23 mouse cellular contexts compared by ENCODE assay signal in genomic region chr7:19763829-19764477, GRCm38 (mm10). TPM values are rescaled to one million over a fixed set of nuclear protein-coding genes. Genes with fewer than 3 reads are reported as not detected.
DNase-seq lines count a peak whose midpoint lies in the region; ATAC-seq and TF ChIP-seq lines count a peak whose summit lies in the region.
"Had no signal": no experiment of that assay in that cellular context is flagged by ENCODE, and none has a peak within 500 bp of the region (broad histone marks: within the 10 kb centered on the region; RNA-seq: fewer than 3 reads in every experiment).

No protein-coding gene starts in this region.

- H3K36me3 ChIP-seq in heart, adult 2 months (ENCODE audit: control insufficient read depth, insufficient read depth, low read length), result peaks cover 15% of the 10 kb centered on the region
- peaks cover 68% of the 10 kb centered on the region for H3K36me3 ChIP-seq in heart, embryonic 10.5 days
- H3K36me3 ChIP-seq in kidney, embryonic 16.5 days (ENCODE audit: insufficient read depth, low read length), result peaks cover 53% of the 10 kb centered on the region
- H3K36me3 ChIP-seq in hindbrain, embryonic 13.5 days, result no peaks in the 10 kb centered on the region
- H3K36me3 ChIP-seq: forebrain, embryonic 15.5 days; midbrain, embryonic 12.5 days had no signal

- no peaks in the 10 kb centered on the region; the same call in 1 of the 2 replicates for H3K79me2 ChIP-seq in heart, adult 2 months (replicated peaks; ENCODE audit: control insufficient read depth, insufficient read depth, low read length)

- H3K9me3 ChIP-seq in heart, embryonic 10.5 days, result no peaks in the 10 kb centered on the region
- no peaks in the 10 kb centered on the region for H3K9me3 ChIP-seq in kidney, embryonic 16.5 days (ENCODE audit: low read length)
- no peaks in the 10 kb centered on the region for H3K9me3 ChIP-seq in hindbrain, embryonic 13.5 days
- H3K9me3 ChIP-seq: forebrain, embryonic 15.5 days; lung, embryonic 15.5 days; midbrain, embryonic 12.5 days had no signal

- no peak for TF ChIP-seq CTCF in heart, adult 2 months (IDR thresholded peaks at IDR 0.05)

- TF ChIP-seq POLR2A in heart, adult 2 months (IDR thresholded peaks at IDR 0.05; ENCODE audit: insufficient read depth, low read depth, low read length), result no peak

- peak; percentile 52 to 67 for DNase-seq in heart, adult 2 months
- DNase-seq in heart, embryonic 10.5 days (ENCODE audit: low spot score), result no peak
- peak; percentile 44 to 73 for DNase-seq in kidney, postnatal 36 days
- DNase-seq in lung, postnatal 10 days, result peak; percentile 47
- peak; percentile 58 for DNase-seq in yolk sac, embryonic 10.5 days (ENCODE audit: low spot score)
- no peak for DNase-seq in cerebellum, postnatal 14 days
- DNase-seq: cerebellum, postnatal 10 days; left cerebral cortex, postnatal 4 days; retina, postnatal 1 day; thymus, postnatal 4 days had no signal

- H3K9ac ChIP-seq in heart, adult 2 months (ENCODE audit: low read depth, low read length), result no peak overlapping the region
- H3K9ac ChIP-seq in kidney, embryonic 16.5 days (replicated peaks; ENCODE audit: low read length), result no peak overlapping the region
- no peak overlapping the region for H3K9ac ChIP-seq in hindbrain, embryonic 13.5 days
- H3K9ac ChIP-seq: forebrain, embryonic 15.5 days; lung, embryonic 15.5 days; midbrain, embryonic 12.5 days had no signal

- H3K4me2 ChIP-seq in kidney, embryonic 16.5 days (replicated peaks; ENCODE audit: low read depth, low read length), result no peak overlapping the region
- no peak overlapping the region for H3K4me2 ChIP-seq in hindbrain, embryonic 13.5 days
- H3K4me2 ChIP-seq: forebrain, embryonic 15.5 days; lung, embryonic 15.5 days; midbrain, embryonic 12.5 days had no signal

- peak; percentile 70; the same call in 1 of the 2 replicates for TF ChIP-seq EP300 in heart, adult 2 months (IDR thresholded peaks at IDR 0.05; ENCODE audit: insufficient read depth, low read depth, low read length)

- H3K27ac ChIP-seq in heart, adult 2 months, result peak overlapping the region; percentile 69
- no peak overlapping the region for H3K27ac ChIP-seq in heart, embryonic 10.5 days
- H3K27ac ChIP-seq in kidney, embryonic 16.5 days (ENCODE audit: low read length), result no peak overlapping the region
- no peak overlapping the region for H3K27ac ChIP-seq in hindbrain, embryonic 13.5 days
- H3K27ac ChIP-seq: forebrain, embryonic 15.5 days; hindbrain, postnatal 0 days; lung, embryonic 15.5 days; midbrain, embryonic 12.5 days had no signal

- no peak for ATAC-seq in kidney, embryonic 16.5 days (ENCODE audit: low FRiP score, low TSS enrichment)
- ATAC-seq in hindbrain, embryonic 13.5 days (ENCODE audit: low FRiP score), result no peak
- ATAC-seq: forebrain, embryonic 15.5 days; hindbrain, postnatal 0 days; Patski had no signal

- peaks cover 17% of the 10 kb centered on the region for H3K4me1 ChIP-seq in heart, adult 2 months (ENCODE audit: control insufficient read depth, insufficient read depth, low read length)
- H3K4me1 ChIP-seq in heart, embryonic 10.5 days, result peaks cover 39% of the 10 kb centered on the region
- peaks cover 12% of the 10 kb centered on the region for H3K4me1 ChIP-seq in kidney, embryonic 16.5 days (ENCODE audit: insufficient read depth, low read length)
- H3K4me1 ChIP-seq in hindbrain, embryonic 13.5 days (replicated peaks), result no peaks in the 10 kb centered on the region
- H3K4me1 ChIP-seq: forebrain, embryonic 15.5 days; midbrain, embryonic 12.5 days had no signal

- intact Hi-C loops in heart, adult 2 months (cut with DNase I), result no loop called here

- no peaks in the 10 kb centered on the region for H3K27me3 ChIP-seq in heart, adult 2 months (ENCODE audit: control insufficient read depth, insufficient read depth, low read length)
- H3K27me3 ChIP-seq in heart, embryonic 10.5 days (ENCODE audit: insufficient read depth, poor library complexity, severe bottlenecking), result peaks cover 1% of the 10 kb centered on the region; the same call in 1 of the 2 replicates
- H3K27me3 ChIP-seq in kidney, embryonic 16.5 days (ENCODE audit: insufficient read depth, low read length), result no peaks in the 10 kb centered on the region
- H3K27me3 ChIP-seq in hindbrain, embryonic 13.5 days, result peaks cover 11% of the 10 kb centered on the region
- H3K27me3 ChIP-seq: lung, embryonic 15.5 days; Patski had no signal

- no peak overlapping the region for H3K4me3 ChIP-seq in heart, adult 2 months
- no peak overlapping the region for H3K4me3 ChIP-seq in heart, embryonic 10.5 days
- H3K4me3 ChIP-seq in kidney, embryonic 16.5 days (ENCODE audit: low read length), result no peak overlapping the region
- H3K4me3 ChIP-seq in hindbrain, embryonic 13.5 days, result no peak overlapping the region
- H3K4me3 ChIP-seq: erythroblast, embryonic 14.5 days; forebrain, embryonic 15.5 days; lung, embryonic 15.5 days; midbrain, embryonic 12.5 days had no signal

- 45% methylated on average over 13 of the region's 13 CpGs for WGBS in heart, adult 2 months
- WGBS in heart, embryonic 10.5 days, result 80% methylated on average over 13 of the region's 13 CpGs
- 63% methylated on average over 13 of the region's 13 CpGs for WGBS in kidney, embryonic 16.5 days
- 87% methylated on average over 13 of the region's 13 CpGs for WGBS in hindbrain, embryonic 13.5 days

RNA-seq across cellular contexts. Expression of gene Bcam, which starts 6.9 kb away (rescaled TPM):
- 100 to 1,000 TPM; 190 to 214 TPM for total RNA-seq in heart, adult 2 months (2021)
- 240 and 262 TPM in 2 replicates for polyA plus RNA-seq in heart, adult 2 months (2012; rRNA removed)
- polyA plus RNA-seq in heart, embryonic 10.5 days (2016; fragmentation: Nextera tagmentation; extraction: Ambion mirVana), result 140 and 193 TPM in 2 replicates
- polyA plus RNA-seq in kidney, embryonic 16.5 days (2015; fragmentation: Nextera tagmentation; extraction: Ambion mirVana), result 280 and 309 TPM in 2 replicates
- polyA plus RNA-seq in hindbrain, embryonic 13.5 days (2015; fragmentation: Nextera tagmentation; extraction: Ambion mirVana), result 8.1 and 10.7 TPM in 2 replicates
- total RNA-seq: neutrophil, adult 5-6 weeks had no signal
- polyA plus RNA-seq: erythroblast, embryonic 14.5 days had no signal

RNA-seq across cellular contexts. Expression of gene Nectin2, which starts 13.7 kb away (rescaled TPM):
- total RNA-seq in heart, adult 2 months (2021), result 10 to 100 TPM; 30.2 to 41.4 TPM
- 29.4 and 30.7 TPM in 2 replicates for polyA plus RNA-seq in heart, adult 2 months (2012; rRNA removed)
- polyA plus RNA-seq in heart, embryonic 10.5 days (2016; fragmentation: Nextera tagmentation; extraction: Ambion mirVana), result 130 and 138 TPM in 2 replicates
- polyA plus RNA-seq in kidney, embryonic 16.5 days (2015; fragmentation: Nextera tagmentation; extraction: Ambion mirVana), result 150 and 157 TPM in 2 replicates
- 49.1 and 49.8 TPM in 2 replicates for polyA plus RNA-seq in hindbrain, embryonic 13.5 days (2015; fragmentation: Nextera tagmentation; extraction: Ambion mirVana)

RNA-seq across cellular contexts. Expression of gene Cblc, which starts 32.7 kb away (rescaled TPM):
- under 1 TPM; 0.63 to 0.77 TPM for total RNA-seq in heart, adult 2 months (2021)
- polyA plus RNA-seq in heart, adult 2 months (2012; rRNA removed), result 0.41 and 1.2 TPM in 2 replicates
- polyA plus RNA-seq in heart, embryonic 10.5 days (2016; fragmentation: Nextera tagmentation; extraction: Ambion mirVana), result 1.1 and 1.2 TPM in 2 replicates
- polyA plus RNA-seq in kidney, embryonic 16.5 days (2015; fragmentation: Nextera tagmentation; extraction: Ambion mirVana), result 9.4 and 12.2 TPM in 2 replicates
- not detected in 2 replicates for polyA plus RNA-seq in hindbrain, embryonic 13.5 days (2015; fragmentation: Nextera tagmentation; extraction: Ambion mirVana)
- total RNA-seq: heart, postnatal 14 days; hindbrain, postnatal 0 days; layer of hippocampus, adult 8-10 months; left cerebral cortex, adult 18-20 months had no signal
- polyA plus RNA-seq: erythroblast, embryonic 14.5 days; forebrain, embryonic 15.5 days; testis, adult 2 months had no signal

RNA-seq across cellular contexts. Expression of gene Tomm40, which starts 48.7 kb away (rescaled TPM):
- total RNA-seq in heart, adult 2 months (2021), result 10 to 100 TPM; 92.7 to 98.2 TPM
- 81.9 and 91.2 TPM in 2 replicates for polyA plus RNA-seq in heart, adult 2 months (2012; rRNA removed)
- 237 and 260 TPM in 2 replicates for polyA plus RNA-seq in heart, embryonic 10.5 days (2016; fragmentation: Nextera tagmentation; extraction: Ambion mirVana)
- polyA plus RNA-seq in kidney, embryonic 16.5 days (2015; fragmentation: Nextera tagmentation; extraction: Ambion mirVana), result 136 and 153 TPM in 2 replicates
- polyA plus RNA-seq in hindbrain, embryonic 13.5 days (2015; fragmentation: Nextera tagmentation; extraction: Ambion mirVana), result 119 and 124 TPM in 2 replicates

RNA-seq across cellular contexts. Expression of gene Bcl3, which starts 58.6 kb away (rescaled TPM):
- 1 to 10 TPM; 3.5 to 6.1 TPM for total RNA-seq in heart, adult 2 months (2021)
- 11.9 and 14.0 TPM in 2 replicates for polyA plus RNA-seq in heart, adult 2 months (2012; rRNA removed)
- polyA plus RNA-seq in heart, embryonic 10.5 days (2016; fragmentation: Nextera tagmentation; extraction: Ambion mirVana), result 1.3 and 2.7 TPM in 2 replicates
- 3.3 and 3.9 TPM in 2 replicates for polyA plus RNA-seq in kidney, embryonic 16.5 days (2015; fragmentation: Nextera tagmentation; extraction: Ambion mirVana)
- polyA plus RNA-seq in hindbrain, embryonic 13.5 days (2015; fragmentation: Nextera tagmentation; extraction: Ambion mirVana), result 0.60 and 1.5 TPM in 2 replicates

Comparison
In these comparisons a context has a peak if more than half of its experiments do, and no peak if none do; other contexts are left out.
1. DNase-seq: peak in heart, adult 2 months (2 of 2), kidney, postnatal 36 days (2 of 2), lung, postnatal 10 days (single experiment) and yolk sac, embryonic 10.5 days (single experiment); none in heart, embryonic 10.5 days (single experiment) and cerebellum, postnatal 14 days (0 of 2).
2. RNA of gene Bcam, which starts 6.9 kb away (polyA plus RNA-seq): 280 to 309 TPM in kidney, embryonic 16.5 days, 240 to 262 TPM in heart, adult 2 months and 140 to 193 TPM in heart, embryonic 10.5 days; 8.1 to 10.7 TPM in hindbrain, embryonic 13.5 days; every median in the first group is over 10 times any median in the second.